Mouse (Mus musculus) layer of hippocampus, adult 18-20 months (tissue): ENCODE results near the gene Rpia. TPM values are rescaled to one million over a fixed set of nuclear protein-coding genes. Genes with fewer than 3 reads are reported as not detected.

Source experiments
- DNase-seq, 2 experiments: peaks; one replicate each; pipeline ENCODE4 v3.0.0; 2022; ENCODE audit warnings: low spot score in 2 of 2
- total RNA-seq, 2 experiments: library from RNA; stranded (reverse); gene quantifications; 2 replicates each; pipeline ENCODE4 v1.2.3; 2021

Gene Rpia
- total RNA-seq, 2 experiments from 2014 or later = 12.9 to 13.4 TPM

DNA sequence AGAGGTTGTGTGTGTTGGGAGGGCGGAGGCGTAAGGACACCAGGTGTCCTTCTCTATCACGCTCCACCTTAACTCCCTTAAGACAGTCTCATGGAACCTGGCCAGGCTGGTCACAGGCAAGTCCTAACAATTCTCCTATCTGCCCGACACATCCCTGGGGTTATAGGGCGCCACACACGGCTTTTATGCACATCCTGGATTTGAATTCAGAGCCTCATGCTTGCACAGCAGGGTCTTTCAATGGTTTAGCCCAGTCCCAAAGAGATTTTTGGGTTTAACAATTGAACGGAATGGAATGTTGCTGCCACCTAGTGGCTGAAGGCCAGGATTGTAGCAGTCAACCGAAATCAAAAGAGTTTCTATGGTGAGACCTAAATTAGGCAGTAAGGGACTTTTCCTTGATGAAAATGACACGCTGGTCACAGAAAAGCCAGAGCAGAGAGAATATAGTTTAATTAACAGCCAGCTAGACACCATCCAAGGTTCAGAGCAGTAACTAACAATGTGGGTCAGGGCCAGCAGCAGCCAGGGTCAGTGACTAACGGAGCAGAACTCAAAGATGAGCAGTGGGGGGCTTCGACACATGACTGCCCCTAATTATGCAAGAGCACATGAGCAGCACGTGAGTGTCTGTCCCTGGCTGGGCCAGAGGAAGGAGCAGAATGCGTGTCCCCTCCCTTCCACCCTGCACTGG is 13.9 kb upstream of the Rpia start:
- DNase-seq = peak; percentile 55 to 78

DNA sequence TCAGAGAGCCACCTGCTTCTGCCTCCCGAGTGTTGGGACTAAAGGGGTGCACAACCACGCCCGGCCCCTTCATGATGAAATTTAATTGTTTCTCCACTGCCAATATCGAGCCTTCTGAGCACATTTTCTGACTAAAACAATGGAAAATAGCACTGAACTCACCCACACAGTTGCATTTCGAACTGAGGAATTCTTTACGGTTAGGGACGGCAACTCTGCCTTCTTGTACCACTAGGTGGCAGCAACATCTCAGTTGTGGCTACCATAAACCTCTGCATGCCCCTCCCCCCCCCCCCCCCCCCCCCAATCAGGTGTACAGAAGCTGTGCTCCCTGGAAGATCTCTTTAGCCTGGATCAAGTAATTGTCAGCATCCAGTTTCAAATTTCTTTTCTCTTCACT is 13.2 kb upstream of the Rpia start:
- peak in 1 of 2 experiments; percentile 80 for DNase-seq

GRCm38 (mm10) chr6:70804632-70805031 is 12.6 kb upstream of the Rpia start:
- DNase-seq = peak in 1 of 2 experiments; percentile 65

DNA sequence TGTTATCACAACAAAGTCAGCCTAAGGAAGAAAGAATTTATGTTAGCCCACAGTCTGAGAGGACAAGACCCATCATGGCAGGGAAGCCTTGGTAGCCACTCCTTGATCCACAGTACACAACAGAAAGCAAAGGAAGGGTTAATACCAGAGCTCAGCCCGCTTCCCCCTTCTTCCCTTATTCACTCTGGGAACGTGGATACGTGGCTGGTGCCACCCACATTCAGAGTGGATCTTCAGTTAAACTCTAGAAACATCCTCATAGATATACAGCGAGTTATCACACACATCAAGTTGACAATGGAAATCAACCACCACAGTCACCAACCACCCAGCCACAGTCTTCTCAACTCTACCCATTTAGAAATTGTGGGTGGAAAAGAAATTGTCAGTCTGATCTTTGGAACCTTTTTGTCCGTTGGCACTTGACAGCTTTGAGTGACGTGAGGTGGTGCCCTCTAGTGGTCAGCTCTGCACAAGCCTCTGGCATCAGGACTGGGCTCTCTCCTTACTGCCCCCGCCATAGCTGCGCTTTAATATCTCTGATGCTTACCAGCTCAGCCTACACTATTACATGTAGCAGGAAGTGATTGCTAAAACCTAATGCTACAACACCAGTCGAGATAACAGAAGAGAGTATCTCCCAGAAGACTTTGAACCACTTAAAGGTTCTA is 5.7 kb upstream of the Rpia start:
- peak in 1 of 2 experiments; percentile 67 for DNase-seq

DNA sequence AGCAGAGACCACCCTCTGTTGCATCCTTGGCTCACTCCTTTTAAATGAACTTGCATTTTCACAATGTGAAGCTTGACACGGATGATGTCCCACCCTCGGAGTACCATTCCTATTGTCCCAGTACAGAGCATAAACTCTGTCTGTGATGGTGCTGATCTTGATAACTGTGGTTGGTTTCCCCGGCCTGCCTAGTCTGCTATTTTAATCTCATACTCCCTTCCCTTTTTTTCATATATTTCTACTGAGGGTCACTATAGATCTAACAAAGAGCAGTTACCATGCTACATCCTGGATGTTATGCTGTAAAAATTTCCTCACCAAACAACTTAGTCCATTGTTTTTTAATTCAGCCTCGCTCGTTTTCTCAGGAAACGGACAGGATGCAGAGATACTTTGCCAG is 4.9 kb upstream of the Rpia start:
- no peak for DNase-seq

DNA sequence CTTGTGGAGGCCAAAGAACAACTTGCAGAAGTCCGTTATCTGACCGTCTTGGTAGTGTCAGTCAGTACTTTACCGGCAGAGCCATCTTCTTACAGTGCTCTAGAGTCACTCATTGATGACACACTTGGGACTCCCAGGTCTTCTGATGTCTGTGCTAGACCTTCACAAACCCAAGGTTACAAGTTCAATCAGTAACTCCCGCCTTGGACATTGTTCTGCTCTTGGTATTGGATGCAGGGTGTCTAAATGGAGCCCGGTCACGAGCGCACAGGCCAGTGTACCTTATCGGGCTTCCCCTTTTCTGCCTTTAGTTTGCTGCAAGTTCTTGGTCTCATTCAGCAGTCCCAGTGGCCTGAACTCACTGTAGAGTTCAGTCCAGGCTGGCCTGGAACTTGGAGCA is 612 bp upstream of the Rpia start:
- DNase-seq = no peak

GRCm38 (mm10) chr6:70790852-70791761 is 925 bp downstream of the Rpia start:
- no peak for DNase-seq

- no peak for DNase-seq
Observed at GRCm38 (mm10) chr6:70790034-70790650, 1.9 kb downstream of the Rpia start.

- no peak for DNase-seq
Observed at GRCm38 (mm10) chr6:70789134-70789533, 2.9 kb downstream of the Rpia start.

DNA sequence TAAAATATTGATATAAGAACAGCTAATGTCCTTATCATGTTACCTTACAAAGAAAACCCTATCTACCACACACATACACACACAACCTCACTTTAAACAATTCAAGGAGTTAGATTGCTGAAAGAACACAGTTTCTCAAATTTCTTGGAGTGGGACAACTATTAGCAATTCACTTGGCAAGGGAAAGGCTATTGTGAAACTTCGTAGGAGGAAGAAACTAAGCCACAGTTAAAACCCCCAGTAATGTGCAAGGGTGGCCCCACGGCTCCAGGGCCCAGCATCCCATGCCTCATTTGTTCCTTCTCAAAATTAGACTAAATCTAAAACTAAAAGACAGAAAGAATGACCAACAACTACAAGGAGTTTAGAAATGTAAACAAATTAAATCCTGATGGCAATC is 4.5 kb downstream of the Rpia start:
- DNase-seq = no peak

DNA sequence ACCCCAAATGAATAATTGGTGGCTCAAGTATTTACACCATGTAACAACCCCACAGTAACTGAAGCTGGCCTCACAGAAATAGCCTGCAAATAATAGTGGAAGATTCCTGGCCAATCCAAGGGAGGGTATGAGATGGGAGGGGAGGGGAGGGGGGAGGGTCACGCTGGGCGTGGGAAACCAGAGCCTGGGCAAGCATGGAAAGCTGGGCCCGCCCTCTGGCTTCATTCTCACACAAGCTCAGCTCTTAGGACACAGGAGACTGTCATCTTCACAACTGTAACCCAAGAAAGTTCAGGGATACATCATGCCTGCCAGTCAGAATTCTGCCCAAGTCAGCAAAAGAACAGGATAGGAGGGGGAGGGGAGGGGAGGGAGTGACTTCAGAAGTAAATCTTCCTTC is 6.2 kb downstream of the Rpia start:
- DNase-seq = no peak

DNA sequence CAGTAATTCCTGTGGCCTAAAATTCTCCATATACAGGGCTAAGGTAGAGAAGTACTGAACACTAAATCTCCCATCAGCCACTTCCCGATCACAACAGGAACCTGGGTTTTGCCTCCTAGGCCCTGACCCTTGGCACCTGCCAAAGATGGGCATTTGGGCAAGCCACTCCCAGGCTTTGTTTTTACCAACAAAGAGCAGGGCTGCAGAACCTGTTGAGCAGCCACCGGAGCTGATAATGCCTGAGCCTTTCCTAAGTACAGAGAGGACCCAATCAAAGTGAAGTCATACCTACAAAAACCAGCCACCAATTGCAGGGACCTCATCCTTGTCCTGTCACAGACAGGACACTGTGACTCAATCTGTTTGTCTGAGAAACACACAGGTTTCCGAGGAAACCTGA is 7.2 kb downstream of the Rpia start:
- no peak for DNase-seq

GRCm38 (mm10) chr6:70781336-70781735 is 10.7 kb downstream of the Rpia start:
- no peak for DNase-seq

DNA sequence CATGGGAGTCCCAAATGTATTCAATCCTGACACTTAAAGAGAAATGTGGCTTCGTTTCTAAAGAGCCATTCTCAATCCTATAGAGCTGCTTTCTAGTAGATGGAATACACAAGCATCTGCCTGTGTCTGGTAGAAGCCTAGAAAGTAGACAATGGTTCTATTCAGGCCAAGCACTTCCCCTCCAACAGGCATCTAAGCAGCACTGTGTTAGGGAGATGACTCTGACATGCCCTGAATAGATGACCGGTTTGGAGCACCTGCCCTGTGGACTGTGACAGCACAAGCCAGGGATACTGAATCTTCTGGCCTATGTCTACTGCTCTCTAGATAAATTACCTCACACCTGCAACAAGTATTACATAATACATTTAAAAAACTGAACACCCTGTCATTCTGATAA is 17.7 kb downstream of the Rpia start:
- DNase-seq = no peak

DNA sequence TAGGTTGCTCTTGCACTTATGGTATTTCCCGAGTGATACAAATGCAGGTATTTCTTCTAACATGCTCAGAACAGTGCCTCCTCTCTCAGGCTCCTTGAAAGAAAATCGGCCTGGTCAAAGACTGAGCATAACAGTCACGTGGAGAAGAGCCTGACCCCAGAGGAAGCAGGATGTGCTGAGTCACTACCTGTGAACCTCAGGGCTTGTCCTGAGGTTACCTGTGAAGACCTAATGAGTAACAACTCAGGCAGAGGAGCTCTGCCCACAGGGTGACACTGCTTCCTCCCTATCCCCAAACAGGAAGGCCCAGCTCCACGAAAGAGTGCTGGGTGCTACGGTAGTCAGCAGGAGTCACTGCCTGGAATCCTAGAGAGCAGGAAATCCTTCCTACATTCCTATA is 18.3 kb downstream of the Rpia start:
- no peak for DNase-seq

GRCm38 (mm10) chr6:70768769-70769168 is 23.3 kb downstream of the Rpia start:
- DNase-seq = peak; percentile 60 to 87

- no peak for DNase-seq
Observed at GRCm38 (mm10) chr6:70765076-70765475, 27.0 kb downstream of the Rpia start.

GRCm38 (mm10) chr6:70764551-70764950 is 27.5 kb downstream of the Rpia start:
- DNase-seq = no peak

- no peak for DNase-seq
Observed at GRCm38 (mm10) chr6:70763881-70764280, 28.2 kb downstream of the Rpia start.

DNA sequence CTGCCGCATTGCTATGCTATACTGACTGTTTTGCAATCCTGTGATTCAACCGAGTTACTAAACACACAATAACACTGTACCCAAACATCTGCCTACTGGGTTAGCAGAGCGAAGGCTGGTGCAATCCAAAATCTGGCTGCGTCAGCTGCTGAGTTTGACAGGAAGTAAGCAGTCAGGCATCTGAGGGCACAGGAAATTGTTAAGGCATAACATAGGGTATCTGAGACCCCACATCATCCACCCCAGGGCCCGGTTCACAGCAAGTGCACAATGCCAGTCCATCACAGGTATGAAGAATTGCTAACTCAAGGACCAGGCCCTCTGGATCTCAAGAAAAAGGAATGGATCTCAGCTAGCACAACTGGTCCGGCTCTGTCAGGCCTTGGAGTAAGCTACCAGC is 29.4 kb downstream of the Rpia start:
- DNase-seq = no peak

DNA sequence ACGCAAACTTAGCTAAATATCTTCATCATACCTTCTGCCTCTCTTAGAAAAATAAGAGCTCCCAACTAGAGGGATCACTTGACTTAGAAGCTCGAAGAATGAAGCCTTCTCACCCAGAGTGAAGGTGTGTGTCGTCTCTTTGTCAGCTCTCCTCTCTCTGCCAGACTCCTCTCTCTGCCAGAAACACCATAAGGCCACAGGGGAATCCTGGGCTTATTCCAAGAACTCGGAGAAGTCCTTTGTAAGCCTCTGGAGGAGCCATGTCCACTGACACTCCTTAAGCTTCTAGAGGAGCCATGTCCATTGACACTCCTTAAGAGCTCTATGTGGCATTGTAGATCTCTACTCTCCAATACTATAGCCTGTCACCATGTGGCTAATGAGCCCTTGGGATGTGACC is 31.1 kb downstream of the Rpia start:
- no peak for DNase-seq

GRCm38 (mm10) chr6:70754833-70755232 is 37.2 kb downstream of the Rpia start:
- DNase-seq = no peak
